Mouse (Mus musculus) heart, postnatal 0 days (tissue): ENCODE results near the gene Pcx. TPM values are rescaled to one million over a fixed set of nuclear protein-coding genes. Genes with fewer than 3 reads are reported as not detected.

Source experiments
- ATAC-seq: fragments of 200-750 bp; cut with Nextera tagmentation; 2 replicates; pipeline ENCODE4 v1.8.0; 2017; ENCODE audit warnings: low read depth, moderate number of reproducible peaks, moderate library complexity; ENCODE audit not compliant: insufficient read depth
- DNase-seq: peaks from one replicate; pipeline ENCODE4 v3.0.0-alpha.2; 2016; ENCODE audit warnings: low spot score
- H3K27ac ChIP-seq: fragments of 300-500 bp; sonication (generic); 2 replicates; pipeline ENCODE4 v1.5.1; 2014; ENCODE audit warnings: low read depth, mild to moderate bottlenecking
- H3K27me3 ChIP-seq: fragments of 300-500 bp; sonication (generic); 2 replicates; pipeline ENCODE4 v1.6.1; 2014; ENCODE audit warnings: low read length, mixed read lengths; ENCODE audit not compliant: control insufficient read depth, insufficient read depth
- H3K36me3 ChIP-seq: fragments of 300-500 bp; sonication (generic); replicated peaks from 2 replicates; pipeline ENCODE4 v1.6.1; 2014; ENCODE audit warnings: low read length, mixed read lengths; ENCODE audit not compliant: control insufficient read depth, insufficient read depth
- H3K4me1 ChIP-seq: fragments of 300-500 bp; sonication (generic); 2 replicates; pipeline ENCODE4 v1.6.1; 2014; ENCODE audit warnings: antibody characterized with exemption; ENCODE audit not compliant: control insufficient read depth, insufficient read depth
- H3K4me2 ChIP-seq: fragments of 300-500 bp; sonication (generic); 2 replicates; pipeline ENCODE4 v1.6.1; 2014; ENCODE audit warnings: low read depth, mild to moderate bottlenecking, low read length, moderate library complexity
- H3K4me3 ChIP-seq: fragments of 300-500 bp; sonication (generic); 2 replicates; pipeline ENCODE4 v1.5.1; 2014; ENCODE audit warnings: low read depth, low read length
- H3K9ac ChIP-seq: fragments of 300-500 bp; sonication (generic); replicated peaks from 2 replicates; pipeline ENCODE4 v1.6.1; 2014; ENCODE audit warnings: low read depth, low read length, mixed read lengths
- H3K9me3 ChIP-seq: fragments of 300-500 bp; sonication (generic); replicated peaks from 2 replicates; pipeline ENCODE4 v1.6.1; 2016; ENCODE audit warnings: low read length; ENCODE audit not compliant: control insufficient read depth
- CTCF ChIP-seq: IDR thresholded peaks from 2 replicates; pipeline ENCODE4 v1.5.1; 2016; ENCODE audit warnings: antibody characterized with exemption, control low read depth, low read depth
- EP300 ChIP-seq: IDR thresholded peaks from 2 replicates; pipeline ENCODE4 v1.6.1; 2016; ENCODE audit warnings: antibody characterized with exemption, low read depth
- WGBS: fragments of 180-500 bp; shearing (Covaris S2); extraction: QIAGEN DNeasy Blood & Tissue Kit; methylation state at CpG from one replicate; pipeline ENCODE4 v1.1.7; 2014; 5-methylcytosine and 5-hydroxymethylcytosine counted together
- polyA plus RNA-seq: library from polyadenylated mRNA; unstranded; fragments of >200 nt; fragmentation: Nextera tagmentation; extraction: Ambion mirVana; gene quantifications from 2 replicates; pipeline ENCODE4 v1.2.1, GENCODE M21; 2015
- total RNA-seq: library from RNA; depleted of rRNA; stranded (reverse); fragments of >200 nt; gene quantifications from 2 replicates; pipeline ENCODE4 v1.2.3, GENCODE M21; 2014; ENCODE audit warnings: low replicate concordance; rRNA removed

Pcx gene
- total RNA-seq (12.4 and 13.8 TPM in 2 replicates), polyA plus RNA-seq (4.7 and 5.2 TPM in 2 replicates)

DNA sequence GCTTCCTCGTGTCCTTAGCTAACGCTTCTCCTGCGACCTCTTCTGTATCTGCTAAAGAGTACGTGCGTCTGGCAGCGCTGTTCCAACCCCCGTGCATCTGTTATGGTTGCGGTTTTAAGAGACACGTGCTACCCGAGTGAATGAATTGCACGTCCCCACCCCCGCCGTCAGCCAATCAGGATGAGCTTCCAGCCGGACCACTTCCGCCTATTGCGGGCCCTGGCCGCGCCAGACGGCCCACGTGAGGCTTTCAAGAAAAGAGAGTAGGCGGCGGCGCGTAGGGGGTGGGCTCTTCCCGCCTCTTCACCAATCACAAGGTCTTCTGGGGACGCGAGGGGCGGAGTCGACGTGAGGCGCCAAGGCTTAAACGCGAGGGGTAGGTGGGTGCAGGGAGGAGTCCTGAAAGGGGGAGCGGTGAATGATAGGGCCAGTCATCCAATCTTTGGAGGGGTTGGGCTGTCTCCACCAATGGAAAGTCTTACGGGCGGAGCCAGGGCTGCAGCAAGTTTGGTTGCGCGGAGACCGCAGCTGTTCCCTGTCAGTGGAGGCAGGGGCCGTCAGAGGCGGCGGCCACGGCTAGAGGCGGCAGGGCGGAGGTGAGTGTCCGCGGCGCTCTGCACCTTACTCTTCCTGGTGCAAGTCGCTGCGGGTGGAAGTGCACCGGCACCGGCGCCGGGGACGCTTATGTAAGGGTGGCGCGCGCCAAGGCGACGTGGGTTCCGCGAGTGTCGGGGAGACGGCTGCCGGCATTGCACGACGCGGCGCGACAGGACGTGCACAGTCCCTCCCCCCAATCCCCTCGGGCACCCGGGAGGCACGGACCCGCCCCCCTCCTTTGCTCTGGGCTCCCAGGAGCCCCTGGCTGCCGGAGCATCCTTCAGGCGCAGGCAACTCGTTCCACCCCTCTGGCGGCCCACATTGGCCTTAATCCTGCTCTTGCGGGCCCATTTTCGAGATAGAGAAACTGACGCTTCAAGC, at the start of gene Pcx:
TSS of gene Pcx (plus strand) at position 487 of the 978 bp plus-strand sequence.
- peak within 1 kb of the TSS; percentile 86 for H3K4me2 ChIP-seq
- peak within 1 kb of the TSS; percentile 74 for H3K4me3 ChIP-seq
- DNase-seq (peak; percentile 100), ATAC-seq (peak; percentile 99)
- peaks cover 10% of the 10 kb centered on the region; the same call in 1 of the 2 replicates for H3K4me1 ChIP-seq
- peak within 1 kb of the TSS; percentile 68 for H3K27ac ChIP-seq
- no peaks in the 10 kb centered on the region for H3K9me3 ChIP-seq
- under 1% methylated on average over 82 of the region's 82 CpGs for WGBS
- H3K36me3 ChIP-seq: no peaks in the 10 kb centered on the region
- H3K27me3 ChIP-seq: no peaks in the 10 kb centered on the region
- peak within 1 kb of the TSS; percentile 45 for H3K9ac ChIP-seq
- TF ChIP-seq CTCF: no peak
- TF ChIP-seq EP300: peak; percentile 87; the same call in 1 of the 2 replicates

DNA sequence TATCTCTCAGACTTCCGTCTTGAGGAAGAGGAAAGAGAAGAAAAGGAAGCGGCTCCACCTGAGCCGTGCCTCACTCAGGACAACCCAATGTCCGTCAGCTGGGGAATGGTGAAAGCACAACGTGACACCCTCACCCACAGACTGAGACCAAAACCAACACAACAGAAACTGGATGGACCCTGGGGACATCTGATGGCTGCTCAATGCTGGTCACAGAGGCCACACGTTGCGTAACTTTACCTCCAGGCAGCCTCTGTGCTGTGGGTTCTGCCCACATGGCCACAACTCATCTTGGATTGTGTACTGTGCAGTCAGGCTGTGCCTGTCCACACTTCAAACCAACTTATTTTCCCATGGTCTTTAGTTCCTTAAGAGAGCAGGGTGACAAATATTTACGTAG, 48.3 kb upstream of the Pcx start:
- no peak overlapping the region for H3K9ac ChIP-seq
- no peaks in the 10 kb centered on the region for H3K27me3 ChIP-seq
- no peak for TF ChIP-seq EP300
- no peak for TF ChIP-seq CTCF
- H3K27ac ChIP-seq: no peak overlapping the region
- no peak for DNase-seq
- ATAC-seq: no peak
- 69% methylated on average over 8 of the region's 8 CpGs for WGBS
- no peaks in the 10 kb centered on the region for H3K36me3 ChIP-seq
- no peak overlapping the region for H3K4me3 ChIP-seq
- no peaks in the 10 kb centered on the region for H3K4me1 ChIP-seq
- no peak overlapping the region for H3K4me2 ChIP-seq
- H3K9me3 ChIP-seq: no peaks in the 10 kb centered on the region

DNA sequence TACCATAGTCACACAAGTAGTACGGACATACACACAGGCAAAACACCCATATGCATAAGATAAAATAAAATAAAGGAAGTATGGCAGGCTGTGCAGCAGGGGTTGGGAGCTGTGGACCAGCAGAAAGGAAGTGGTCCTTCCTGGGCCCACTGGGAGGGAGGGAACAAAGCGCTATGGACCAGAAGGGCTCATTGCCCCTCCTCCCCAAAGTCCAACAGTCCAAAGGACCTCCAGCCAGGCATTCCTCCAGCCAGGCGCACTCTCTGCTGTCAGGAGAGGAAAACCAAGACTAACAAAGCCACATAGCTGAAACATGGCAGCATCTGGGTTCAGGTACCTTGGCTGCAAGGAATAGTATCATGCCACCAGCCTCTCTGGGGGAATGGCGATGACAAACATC, 45.6 kb upstream of the Pcx start:
- no peak for TF ChIP-seq CTCF
- TF ChIP-seq EP300: no peak

DNA sequence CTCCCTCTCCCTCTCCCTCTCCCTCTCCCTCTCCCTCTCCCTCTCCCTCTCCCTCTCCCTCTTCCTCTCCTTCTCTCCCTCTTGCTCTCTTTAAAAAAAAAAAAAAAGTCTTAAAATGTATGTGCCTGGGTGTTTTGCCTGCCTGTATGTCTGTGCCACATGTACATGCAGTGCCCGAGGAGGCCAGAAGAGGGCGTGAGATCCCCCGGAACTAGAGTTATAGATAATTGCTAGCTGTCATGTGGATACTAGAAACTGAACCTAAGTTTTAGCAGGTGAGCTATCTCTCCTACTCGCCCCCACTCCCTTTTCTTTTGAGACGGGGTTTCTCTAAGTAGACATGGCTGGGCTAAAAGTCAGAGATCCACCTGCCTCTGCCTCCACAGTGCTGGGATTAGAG, 41.9 kb upstream of the Pcx start:
- no peak overlapping the region for H3K4me2 ChIP-seq
- WGBS: 30% methylated on average over 5 of the region's 5 CpGs
- TF ChIP-seq CTCF: 0 out of 2 replicates have a peak, but pooled peaks have one; percentile 7
- TF ChIP-seq EP300: no peak
- no peaks in the 10 kb centered on the region for H3K27me3 ChIP-seq
- no peaks in the 10 kb centered on the region for H3K36me3 ChIP-seq
- no peak overlapping the region for H3K4me3 ChIP-seq
- no peaks in the 10 kb centered on the region for H3K4me1 ChIP-seq
- ATAC-seq (no peak), DNase-seq (no peak)
- no peak overlapping the region for H3K27ac ChIP-seq
- no peaks in the 10 kb centered on the region for H3K9me3 ChIP-seq
- no peak overlapping the region for H3K9ac ChIP-seq

More for the DNA sequence above, 45.6 kb upstream of the Pcx start:
- WGBS: 73% methylated on average over 4 of the region's 4 CpGs
- Histone ChIP-seq H3K27ac (no peak overlapping the region), H3K4me1 (no peaks in the 10 kb centered on the region), H3K36me3 (no peaks in the 10 kb centered on the region), H3K9me3 (no peaks in the 10 kb centered on the region), H3K27me3 (no peaks in the 10 kb centered on the region), H3K9ac (no peak overlapping the region), H3K4me2 (no peak overlapping the region), H3K4me3 (no peak overlapping the region)
- ATAC-seq (no peak), DNase-seq (no peak)

DNA sequence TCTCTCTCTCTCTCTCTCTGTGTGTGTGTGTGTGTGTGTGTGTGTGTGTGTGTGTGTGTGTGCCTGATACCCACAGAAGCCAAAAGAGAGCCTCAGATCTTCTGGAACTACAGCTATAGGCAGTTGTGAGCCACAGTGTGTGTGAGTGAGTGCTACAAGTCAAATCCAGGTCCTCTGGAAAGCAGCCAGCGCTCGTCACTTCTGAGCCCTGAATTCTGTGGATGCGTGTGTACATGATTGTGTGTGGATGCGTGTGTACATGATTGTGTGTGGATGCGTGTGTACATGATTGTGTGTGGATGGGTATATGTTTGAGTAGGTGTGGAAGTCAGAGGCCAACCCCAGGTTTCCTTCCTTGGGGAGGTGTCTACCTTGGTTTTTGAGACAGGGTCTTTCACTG, 36.7 kb upstream of the Pcx start:
- no peak overlapping the region for H3K4me3 ChIP-seq
- no peak for TF ChIP-seq EP300
- H3K36me3 ChIP-seq: no peaks in the 10 kb centered on the region
- no peaks in the 10 kb centered on the region for H3K9me3 ChIP-seq
- ATAC-seq (no peak), DNase-seq (no peak)
- no peak overlapping the region for H3K27ac ChIP-seq
- no peak overlapping the region for H3K9ac ChIP-seq
- H3K4me2 ChIP-seq: no peak overlapping the region
- peaks cover 32% of the 10 kb centered on the region for H3K27me3 ChIP-seq
- 75% methylated on average over 5 of the region's 5 CpGs for WGBS
- peaks cover 10% of the 10 kb centered on the region for H3K4me1 ChIP-seq
